Mouse (Mus musculus) adrenal gland, adult 2 months (tissue): ENCODE results near the gene Clcnka. TPM values are rescaled to one million over a fixed set of nuclear protein-coding genes. Genes with fewer than 3 reads are reported as not detected.

ENCODE experiments used
- DNase-seq: peaks from one replicate; pipeline ENCODE4 v3.0.0; 2021
- long read RNA-seq: library from polyadenylated mRNA; stranded (forward); transcript quantifications from one replicate; pipeline ENCODE4 v2.0.0, GENCODE M21; 2021
- polyA plus RNA-seq: library from polyadenylated mRNA; depleted of rRNA; stranded (reverse); fragments of >200 nt; gene quantifications from 2 replicates; pipeline ENCODE4 v1.2.3, GENCODE M21; 2012; rRNA removed
- total RNA-seq, 2 experiments: library from RNA; stranded (reverse); gene quantifications; 2 replicates each; pipeline ENCODE4 v1.2.3; 2021

Clcnka gene
- total RNA-seq = not detected
- polyA plus RNA-seq = 0.04 and 0.07 TPM in 2 replicates
- long read RNA-seq = 0 reads

DNA sequence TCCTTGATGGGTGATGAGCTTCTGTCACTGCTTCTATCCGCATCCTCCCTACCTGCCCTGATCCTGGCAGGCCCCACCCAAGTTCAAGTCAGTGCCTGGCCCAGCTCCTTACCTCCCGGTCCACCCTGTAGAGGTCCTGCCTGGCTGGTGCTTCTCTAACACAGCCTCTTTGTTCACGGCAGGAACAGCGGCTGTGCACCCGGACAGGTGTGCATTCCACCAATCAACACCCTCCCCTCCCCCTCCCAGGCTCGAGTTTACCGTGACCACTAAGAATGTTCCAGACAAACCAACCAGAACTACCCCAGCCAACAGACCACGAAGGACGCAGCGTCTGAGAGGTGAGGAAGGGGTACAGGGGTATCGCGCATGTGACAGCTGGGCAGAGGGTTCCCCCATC is at the start of gene Clcnka:
TSS of gene Clcnka (minus strand) at position 180 of the 400 bp plus-strand sequence.
- no peak for DNase-seq

DNA sequence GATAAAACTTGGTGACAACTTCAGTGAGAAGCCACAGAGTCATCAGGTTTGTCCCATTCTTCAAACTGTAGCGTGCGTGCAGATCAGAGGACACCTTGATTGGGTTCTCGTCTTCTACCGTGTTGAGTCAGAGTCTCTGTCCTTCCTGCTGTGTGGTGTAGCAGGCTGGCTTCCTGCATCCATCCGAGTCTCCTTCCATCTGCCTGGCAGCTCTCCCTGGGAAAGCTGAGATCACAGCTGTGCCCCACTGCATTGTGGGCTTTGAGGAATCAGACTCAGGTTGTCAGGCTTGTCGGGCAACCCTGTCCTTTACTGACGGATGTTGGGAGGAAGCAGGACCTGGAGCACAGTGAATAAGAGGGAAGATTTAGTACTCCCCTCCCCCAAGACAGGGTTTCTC is 47.7 kb upstream of the Clcnka start:
- no peak for DNase-seq

DNA sequence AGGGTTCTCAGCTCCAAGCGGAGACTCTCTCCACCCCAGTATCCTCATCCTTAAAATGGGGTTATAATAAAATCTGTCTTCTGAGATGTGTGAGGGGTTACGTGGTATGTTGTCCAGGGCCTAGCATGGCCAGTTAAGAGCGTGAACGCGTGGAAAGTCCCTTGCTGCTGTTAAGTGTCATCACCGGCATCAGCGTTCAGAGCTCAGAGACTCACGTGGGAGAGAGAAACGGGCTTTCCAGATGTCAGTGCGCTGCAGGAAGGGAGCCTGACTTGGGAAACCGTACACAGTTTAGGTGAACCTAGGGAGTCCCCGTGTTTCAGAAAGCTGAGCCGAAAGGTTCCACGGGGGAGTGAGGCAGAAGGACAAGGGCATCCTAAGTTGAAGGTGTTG is 46.8 kb upstream of the Clcnka start:
- no peak for DNase-seq

DNA sequence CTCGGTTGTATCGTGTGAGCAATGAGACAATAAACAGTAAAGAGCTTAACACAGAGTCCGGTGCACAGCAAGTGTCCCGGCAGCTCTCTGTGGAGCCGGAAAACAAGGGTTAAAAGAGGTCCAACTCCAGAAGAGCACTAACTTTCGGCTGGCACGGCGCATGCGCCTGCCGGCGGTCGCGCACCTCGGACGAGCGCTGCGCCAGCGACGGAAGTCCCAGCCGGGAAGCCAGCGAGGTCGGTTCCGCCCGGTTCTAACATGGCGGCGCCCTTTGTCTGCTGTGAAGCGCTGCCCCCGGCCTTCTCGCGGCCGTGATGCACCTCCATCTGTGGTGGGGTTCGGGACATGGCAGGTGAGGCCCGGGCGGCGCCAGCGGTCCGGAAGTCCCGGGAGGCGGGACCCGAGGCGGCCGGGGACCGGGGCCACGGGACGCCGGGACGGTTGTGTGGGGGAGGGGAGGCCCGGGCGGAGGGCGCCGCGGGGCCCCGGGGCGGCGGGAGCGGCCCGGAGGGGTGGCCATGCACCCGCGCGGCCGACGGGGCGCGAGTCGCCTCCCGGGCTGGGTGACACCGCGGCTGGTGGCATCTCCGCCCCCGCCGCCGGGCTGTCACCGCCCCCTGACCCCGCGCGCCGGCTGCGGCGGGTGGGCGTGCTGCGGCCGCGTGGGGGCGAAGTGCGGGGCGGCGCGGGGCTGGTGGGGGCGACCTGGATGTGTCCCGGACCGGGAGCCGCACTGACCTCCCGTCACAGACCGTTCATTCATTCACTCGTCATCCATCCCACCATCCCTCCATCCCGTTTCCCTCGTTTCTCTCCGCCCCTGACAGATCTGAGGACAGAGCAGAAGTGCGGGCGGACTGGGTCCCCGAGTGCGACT is 46.2 kb upstream of the Clcnka start, which contains the start of gene Zbtb17:
TSS of gene Zbtb17 (plus strand) at position 204 of the 877 bp plus-strand sequence.
- DNase-seq = peak; percentile 92

DNA sequence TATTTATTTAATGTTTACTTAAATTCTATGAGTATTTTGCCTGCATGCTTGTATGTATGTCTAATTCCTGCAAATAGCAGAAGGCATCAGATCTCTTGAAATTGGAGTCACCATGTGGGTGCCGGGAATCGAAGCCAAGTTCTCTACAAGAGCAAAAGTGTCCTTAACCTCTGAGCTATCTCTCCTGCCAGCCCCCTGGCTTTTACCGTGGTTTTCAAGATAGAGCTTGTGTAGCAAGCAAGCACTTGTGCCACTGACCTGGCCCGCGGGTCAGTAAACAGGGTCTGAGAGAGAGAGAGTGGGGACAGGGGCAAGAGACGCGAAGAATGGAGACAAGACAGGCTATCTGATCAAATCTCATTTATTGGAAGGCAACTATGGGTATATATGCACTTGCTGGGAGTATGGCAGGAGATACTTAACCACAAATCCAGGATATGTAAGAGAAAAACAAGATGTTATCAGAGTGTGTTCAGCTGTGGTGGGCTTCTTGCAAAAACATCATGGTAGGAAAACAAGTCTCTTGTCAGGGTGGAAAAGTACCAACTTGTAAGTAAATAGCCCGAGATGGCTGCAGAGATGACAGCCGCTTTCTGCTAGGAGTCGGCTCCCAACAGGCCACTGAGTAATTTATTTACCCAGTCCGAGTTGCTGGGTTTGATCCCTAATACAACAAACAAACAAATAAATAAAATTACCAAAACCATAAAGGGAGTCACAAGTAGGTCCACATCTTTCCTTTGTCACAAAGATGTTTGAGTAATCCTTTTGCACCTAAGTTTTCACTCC is 45.3 kb upstream of the Clcnka start:
- no peak for DNase-seq

DNA sequence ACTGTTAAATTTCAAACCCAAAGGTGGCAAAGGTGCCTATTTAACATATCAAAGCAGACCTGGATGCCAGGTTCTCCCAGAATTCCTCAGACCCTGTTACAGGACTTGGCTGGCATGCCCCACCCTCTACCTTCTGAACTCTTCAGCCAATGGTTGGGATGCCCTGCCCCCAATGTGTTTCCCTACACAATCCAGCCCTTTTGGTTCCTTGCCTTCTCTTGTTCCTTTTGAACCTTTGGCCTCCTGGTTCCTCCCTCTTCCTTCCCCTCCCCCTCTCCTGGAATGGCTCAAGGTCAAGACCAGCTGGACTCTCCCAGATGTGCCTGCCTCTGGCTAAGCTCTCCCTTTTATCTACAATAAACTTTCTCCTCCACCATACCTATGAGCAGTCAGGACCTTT is 42.4 kb upstream of the Clcnka start:
- no peak for DNase-seq

DNA sequence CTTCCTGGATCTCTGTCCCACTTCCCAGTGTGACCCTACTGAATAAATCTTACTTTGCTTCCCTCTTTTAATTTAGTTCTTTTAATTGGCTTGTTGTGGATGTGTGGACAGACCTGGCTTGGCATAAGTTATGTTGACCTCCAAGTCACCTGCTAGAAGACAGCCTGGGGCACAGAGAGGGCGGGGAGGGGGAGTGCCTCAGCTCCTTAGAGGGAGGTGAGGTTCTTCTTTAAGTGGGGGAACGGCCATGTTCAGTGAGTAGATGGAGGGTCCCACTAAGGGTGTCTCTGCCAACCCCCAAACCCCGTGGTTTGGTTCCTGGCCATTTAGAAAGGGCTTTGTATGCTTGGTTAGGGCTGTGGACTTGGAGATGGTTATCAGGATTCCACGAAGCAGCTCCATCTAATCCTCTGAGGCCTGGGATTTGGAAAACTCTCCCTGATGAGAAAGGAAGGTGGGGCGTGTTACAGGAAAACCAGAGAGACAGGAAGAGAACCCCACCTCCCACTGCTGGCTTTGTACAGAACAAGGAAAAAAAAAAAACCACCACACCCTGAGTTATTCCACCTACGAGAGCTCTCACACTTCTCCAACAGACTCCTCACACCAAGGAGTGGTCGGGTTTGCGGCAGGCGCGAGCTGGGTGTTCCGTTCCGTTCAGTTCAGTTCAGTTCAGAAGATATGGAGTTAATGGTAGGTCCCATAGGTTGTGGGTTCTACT is 40.7 kb upstream of the Clcnka start:
- DNase-seq = no peak

DNA sequence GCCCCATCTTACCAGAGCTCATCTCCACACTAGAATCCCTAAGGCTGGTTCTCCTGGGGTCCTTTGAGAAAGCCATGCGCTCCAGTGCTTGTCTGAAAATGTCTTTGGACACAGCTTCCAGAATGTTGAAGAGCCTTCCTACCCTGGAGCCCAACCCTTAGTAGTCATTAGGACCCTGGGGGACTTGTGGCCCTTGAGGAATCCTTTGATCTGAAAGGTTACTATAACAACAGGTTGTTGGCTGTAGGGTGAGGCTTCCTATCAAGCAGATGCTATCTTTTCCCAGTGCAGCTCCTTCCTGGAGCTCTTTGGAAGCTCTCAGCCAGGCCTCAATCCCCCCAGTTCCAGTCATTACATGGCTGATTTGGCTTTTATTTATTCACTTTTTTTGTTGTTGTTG is 37.5 kb upstream of the Clcnka start, which contains the start of gene Srarp:
TSS of gene Srarp (minus strand) at position 132 of the 400 bp plus-strand sequence.
- DNase-seq = no peak

DNA sequence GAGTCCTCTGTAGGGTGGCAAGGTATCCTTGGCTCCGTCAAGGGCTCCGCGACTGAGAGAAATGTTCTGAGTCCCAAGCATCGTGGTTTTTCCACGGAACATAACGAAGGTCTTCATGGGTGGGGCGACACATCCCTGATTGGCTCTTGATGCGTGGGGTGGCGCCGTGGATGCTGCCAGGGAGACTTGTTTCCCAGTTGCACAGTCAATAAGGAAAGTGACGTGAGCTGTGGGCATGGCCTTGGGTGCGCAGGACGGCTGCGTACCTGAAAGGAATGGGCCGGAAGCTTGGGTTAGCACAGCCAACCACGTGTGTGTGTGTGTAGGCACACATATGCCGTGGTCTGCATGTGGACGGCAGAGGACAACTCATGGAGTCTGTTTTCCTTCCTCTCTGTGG is 34.7 kb upstream of the Clcnka start:
- no peak for DNase-seq

DNA sequence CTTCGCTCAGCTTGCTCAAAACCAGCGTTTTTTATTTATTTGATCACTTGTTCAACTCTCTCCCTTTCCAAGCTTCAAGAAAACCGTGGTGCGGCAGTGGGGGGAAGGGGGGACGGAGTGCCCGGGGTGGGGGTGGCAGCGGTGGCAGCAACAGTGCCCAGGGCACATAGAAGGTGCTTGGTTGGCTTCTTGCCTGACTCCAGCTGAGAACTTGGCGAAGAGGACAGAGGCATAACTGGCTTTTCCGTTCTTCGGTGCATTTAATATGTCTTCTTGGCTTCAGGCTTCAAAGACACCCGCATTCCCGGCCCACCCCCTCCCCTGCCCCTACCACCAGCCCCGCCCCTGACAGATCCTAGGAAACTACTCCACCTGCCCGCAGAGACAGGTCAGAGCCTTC is 34.1 kb upstream of the Clcnka start:
- peak; percentile 48 for DNase-seq

DNA sequence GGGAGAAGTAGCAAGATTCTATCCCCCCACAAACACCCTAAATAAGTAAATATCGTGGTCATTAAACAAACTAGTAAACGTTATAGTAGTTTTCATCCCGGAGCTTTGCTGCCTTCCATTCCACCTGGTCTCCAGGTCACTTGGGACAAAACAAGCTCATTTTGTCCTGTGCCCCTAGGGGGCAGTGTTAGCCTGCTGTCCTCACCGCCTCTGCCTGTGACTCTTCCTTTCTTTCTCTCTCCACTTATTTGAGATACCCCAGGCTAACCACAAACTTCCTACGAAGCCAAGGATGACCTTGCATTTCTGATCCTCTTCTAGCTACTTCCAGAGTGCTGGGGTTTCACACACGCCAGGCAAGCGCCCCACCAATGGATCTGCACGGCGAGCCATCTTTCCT is 32.5 kb upstream of the Clcnka start:
- peak; percentile 79 for DNase-seq

DNA sequence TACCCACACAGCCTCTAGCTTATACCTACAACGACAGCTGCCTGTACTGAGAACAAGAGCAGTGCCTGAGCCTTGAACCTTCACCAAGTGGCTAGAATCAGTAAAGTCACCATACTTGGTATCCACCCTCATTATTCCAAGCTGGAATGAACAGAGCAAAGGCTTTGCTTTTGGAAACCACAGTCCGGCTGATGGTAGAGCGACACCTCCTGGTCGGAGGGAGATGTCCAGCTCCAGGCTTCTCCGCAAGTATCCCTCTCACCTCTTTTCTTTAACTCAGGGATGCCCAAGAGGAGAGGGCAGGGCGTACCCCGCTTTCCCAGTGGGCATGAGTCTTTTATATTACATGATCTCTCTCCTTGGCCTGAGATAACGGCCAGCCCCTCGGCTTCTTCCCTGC is 31.3 kb upstream of the Clcnka start:
- DNase-seq = peak; percentile 44

DNA sequence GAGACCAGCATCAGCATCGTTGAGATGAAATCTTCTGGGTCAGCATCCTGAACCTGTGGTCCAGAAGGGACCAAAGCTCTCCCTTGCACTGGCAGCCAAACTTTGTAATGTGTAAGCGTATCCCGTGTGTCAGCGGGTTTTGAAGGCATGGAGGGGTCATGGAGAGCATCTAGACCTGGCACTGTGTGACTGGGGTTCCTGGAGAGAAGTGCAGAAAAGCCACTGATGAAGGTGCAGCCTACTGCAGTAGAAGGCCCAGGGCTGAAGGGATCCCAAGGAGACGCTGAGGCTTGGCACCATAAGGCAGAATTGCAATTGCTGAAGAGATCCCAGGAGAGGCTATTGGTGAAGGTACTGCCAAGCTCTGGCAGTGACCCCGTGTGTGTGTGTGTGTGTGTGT is 30.9 kb upstream of the Clcnka start:
- no peak for DNase-seq

DNA sequence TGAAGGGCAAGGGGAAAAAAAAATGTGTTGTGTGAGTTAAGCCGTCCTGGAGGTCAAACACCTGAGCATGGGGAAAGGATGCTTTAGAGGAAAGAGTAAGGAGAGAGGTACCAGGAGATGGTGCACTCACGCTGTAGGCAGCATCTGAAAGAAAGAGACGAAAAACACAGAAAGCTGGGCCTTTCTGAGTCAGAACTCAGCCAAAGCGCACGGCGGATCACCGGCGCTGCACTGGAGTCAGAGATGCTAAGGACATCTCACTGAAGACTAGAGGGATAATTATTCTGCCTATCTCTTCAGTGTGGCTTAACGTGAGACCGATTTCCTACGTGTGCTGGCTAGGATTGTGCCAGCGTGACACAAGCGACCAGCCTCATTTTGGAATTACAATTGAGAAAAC is 29.4 kb upstream of the Clcnka start:
- no peak for DNase-seq

DNA sequence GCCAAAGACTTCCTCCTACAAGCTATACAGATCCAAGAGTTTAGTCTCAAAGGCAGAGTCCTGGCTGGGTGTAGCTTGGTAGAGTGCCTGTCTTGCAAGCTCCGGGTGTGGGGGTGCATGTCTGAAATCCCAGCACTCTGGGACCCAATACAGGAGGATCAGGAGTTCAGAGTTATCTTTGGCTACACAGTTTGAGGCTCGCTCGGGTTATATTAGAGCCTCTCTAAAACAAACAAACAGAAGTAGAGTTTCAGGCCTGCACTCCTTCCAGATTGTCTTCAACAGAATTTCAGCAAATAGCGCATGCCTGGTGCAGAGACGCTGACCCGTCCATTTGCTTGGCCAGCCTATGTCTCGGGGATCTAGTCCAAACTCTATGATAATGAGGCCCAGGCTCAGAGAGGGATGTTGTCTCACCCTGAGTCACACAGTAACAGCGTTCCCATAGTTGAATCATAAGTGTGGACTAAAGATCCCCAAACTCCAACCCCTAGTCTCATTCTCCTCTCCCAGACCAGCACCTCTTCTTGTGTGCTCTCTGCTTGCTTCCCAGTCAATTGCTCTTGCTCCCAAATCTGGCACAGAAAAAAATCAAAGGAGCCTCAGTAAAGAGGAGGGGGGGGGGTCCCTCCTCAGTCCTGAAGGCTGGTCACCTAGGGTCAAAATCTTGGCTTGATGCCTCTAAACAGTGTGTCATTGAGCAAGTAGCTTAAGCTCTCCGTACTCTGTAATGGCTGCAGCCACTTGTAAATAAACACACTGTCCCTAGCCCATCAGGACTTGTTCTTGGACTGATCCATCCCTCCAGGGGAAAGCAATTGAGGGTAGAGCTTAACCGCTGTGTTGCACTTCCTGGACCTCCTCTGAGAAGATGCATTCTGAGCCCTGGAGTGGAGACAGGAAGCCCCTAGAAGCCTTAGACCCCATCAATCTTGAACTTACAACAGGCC is 28.5 kb upstream of the Clcnka start:
- no peak for DNase-seq

DNA sequence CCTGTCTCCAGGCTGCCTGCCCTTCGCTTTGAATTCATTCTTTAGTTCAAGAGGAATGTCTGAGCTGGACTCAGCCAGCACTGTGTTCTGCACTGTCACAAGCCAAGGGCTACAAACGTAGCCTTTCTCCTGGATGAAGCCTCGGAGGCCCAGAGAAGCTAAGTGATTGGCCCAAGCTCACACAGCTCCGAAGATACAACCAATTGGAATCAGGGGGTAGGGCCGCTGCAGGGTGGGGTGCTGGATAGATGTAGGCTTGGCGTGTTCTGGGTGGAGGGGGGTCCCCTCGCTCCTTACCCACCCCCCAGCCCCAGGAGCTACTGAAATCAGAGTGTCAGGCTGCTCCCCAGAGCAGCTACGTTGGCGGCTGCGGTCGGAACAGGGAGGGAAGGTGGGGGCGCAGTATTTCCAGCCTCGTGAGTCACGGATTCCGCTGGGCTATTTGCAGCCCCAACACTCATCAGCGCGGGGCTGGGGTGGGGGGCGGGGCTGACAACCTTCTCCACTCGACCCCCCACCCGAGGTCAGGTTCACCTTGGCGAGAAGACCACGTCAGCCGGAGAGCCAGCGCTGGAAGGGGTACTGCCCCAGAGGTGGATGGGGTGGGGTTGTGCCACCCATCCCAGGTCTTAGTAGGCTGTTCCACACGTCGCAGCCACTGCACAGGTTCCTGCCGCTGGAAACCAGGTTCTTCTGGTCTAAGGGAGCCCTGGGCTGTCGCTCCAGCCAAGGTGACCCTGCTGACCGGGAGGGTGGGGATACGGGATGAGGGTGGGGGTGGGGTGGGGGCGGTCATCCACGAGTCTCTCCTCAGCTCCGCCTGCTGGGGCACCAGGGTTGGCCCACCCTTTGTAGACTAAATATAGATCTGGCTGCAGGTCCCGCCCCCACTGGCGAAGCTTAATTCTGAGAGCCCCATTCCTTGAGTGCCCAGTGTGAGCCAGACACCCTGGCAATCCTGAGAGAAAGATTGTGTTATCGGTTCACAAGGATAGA is 27.3 kb upstream of the Clcnka start:
- DNase-seq = peak; percentile 59

DNA sequence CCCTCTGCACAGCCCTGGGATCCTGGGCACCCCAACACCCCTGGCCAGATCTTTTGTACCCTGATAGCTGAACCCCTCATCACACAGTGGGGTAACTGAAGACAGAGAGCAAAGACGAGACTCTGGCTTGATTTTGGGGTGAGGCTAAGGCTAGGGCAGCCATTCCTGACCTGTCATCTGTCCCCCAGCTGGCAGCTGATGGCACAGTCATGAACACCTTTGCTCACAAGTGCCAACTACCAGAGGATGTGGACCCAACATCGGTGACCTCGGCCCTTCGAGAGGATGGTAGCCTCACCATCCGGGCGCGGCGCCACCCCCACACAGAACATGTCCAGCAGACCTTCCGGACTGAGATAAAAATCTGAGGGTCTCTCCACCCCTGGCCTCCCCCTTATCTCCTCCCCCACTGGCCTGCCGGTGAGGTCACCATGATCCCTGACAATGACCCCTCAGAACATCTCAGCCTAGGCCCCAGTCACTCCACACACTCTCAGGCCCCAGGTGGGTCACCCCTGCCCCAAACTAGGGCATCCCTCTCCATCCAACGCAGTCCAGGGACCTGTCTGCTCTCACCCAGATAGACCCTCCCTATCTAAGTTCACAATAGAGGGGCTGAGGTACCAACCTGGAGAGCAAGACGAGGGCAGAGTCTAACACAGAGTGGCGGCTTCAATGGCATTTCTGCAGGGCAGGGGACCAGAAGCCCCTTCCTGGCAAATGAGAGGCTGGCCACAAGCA is 25.3 kb upstream of the Clcnka start:
- DNase-seq = no peak

DNA sequence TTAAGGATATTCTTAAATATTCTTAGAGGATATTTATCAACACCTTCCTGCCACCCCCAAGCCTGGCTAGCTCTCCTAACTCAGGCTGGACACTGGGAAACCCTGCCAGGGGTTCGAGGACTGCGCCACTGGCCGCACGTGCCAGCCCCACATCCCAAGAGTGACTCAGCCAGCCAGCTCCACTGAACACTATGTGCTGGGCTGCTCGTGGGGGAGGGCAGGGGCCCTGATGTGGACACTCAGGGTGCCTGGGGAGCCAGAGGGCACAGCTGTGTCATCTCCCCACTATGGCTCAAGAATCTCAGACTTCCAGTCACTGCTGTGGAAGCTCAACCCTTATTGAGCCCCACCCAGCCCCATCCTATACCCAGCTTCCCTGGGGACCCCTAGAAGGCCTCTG is 24.8 kb upstream of the Clcnka start:
- no peak for DNase-seq

DNA sequence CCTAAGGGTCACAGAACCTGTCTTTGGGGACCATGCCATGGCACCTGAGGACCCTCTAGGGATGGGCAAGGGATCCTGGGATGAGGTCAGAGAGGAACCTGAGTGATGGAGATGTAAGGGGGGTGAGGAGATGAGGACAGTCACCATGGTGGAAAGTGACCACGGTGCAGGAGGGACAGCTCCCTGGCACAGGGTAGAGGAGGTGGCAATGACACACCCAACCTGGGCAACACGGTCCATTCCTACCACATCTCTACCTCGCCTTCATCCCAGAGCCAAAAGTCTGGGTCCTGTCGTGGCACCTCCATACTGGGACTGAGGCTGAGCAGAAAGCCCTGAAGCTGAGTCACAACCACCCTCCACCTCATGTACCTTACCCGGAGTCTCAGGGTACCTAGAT is 24.3 kb upstream of the Clcnka start:
- DNase-seq = no peak
